Mouse (Mus musculus): ENCODE data around the gene Prmt2.

Prmt2 gene

GRCm38 (mm10) chr10:76218240-76218639 is 19.4 kb downstream of the Prmt2 start:
- no peak for DNase-seq (ENCODE audit: low read depth)

DNA sequence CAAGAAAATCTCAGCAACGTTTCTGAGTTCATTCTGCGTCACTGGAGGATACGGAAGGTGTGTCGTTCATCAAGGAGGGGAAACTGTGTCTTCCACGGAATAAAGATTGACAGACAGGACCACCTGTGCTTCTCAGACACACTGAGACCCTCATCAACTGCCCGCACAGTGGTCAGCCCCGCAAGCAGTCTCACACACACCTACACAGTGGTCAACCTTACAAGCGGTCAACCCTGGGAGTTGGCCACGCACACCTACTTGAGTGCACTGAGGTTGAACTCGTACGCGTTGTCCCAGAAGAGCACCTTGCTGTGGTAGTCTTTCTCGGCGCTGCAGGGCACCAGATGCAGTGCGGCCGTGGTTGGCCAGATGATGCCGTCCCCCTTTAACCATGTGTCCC is 20.6 kb downstream of the Prmt2 start:
- DNase-seq (ENCODE audit: low read depth), result no peak

GRCm38 (mm10) chr10:76214161-76214560 is 23.5 kb downstream of the Prmt2 start:
- DNase-seq (ENCODE audit: low read depth), result no peak

DNA sequence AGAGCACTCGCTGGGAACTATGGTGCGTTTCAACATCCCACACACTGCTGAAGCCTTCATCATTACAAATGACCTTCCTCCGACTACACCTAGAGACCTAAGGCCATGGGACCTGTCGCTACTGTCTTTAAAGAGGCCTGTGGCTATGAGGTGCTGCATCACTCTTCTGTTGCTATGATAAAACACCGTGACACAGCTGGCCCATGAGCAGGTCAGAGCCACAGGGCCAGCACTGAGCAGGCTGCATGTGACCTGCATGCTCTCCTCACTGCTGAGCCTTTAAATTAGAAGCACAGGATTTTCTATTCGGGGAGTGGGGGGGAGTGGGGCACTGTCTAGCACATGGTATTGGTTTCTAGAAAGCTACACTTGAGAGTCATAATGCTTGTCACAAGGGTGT is 25.5 kb downstream of the Prmt2 start:
- no peak for DNase-seq (ENCODE audit: low read depth)

- no peak for DNase-seq (ENCODE audit: low read depth)
Measured at GRCm38 (mm10) chr10:76210806-76211205, 26.9 kb downstream of the Prmt2 start.

- DNase-seq (ENCODE audit: low read depth), result no peak
Measured at GRCm38 (mm10) chr10:76209241-76209640, 28.4 kb downstream of the Prmt2 start.

DNA sequence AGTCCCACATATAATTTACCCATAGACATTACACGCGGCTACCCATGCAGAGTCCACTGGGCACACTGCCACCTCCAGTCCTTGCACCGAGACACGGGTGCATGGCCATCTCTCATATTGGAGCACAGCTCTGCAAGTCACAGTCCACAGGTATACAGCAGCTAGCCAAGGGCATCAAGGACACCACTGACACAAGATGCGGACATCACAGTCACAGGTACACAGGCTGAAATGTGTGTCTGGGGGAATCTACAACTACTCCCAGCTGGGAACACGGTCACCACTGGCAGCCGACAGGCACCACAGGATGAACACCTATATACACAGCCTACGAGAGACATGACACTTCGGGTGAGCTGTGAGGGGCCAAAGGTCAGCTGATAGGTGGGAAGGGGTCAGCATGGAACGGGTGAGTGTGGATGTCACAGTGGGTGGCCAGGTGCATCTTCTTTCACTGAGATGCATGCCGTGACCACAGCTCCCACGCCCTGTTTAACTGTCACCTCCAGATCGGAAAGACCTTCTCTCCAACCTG is 30.3 kb downstream of the Prmt2 start:
- DNase-seq (ENCODE audit: low read depth), result no peak

DNA sequence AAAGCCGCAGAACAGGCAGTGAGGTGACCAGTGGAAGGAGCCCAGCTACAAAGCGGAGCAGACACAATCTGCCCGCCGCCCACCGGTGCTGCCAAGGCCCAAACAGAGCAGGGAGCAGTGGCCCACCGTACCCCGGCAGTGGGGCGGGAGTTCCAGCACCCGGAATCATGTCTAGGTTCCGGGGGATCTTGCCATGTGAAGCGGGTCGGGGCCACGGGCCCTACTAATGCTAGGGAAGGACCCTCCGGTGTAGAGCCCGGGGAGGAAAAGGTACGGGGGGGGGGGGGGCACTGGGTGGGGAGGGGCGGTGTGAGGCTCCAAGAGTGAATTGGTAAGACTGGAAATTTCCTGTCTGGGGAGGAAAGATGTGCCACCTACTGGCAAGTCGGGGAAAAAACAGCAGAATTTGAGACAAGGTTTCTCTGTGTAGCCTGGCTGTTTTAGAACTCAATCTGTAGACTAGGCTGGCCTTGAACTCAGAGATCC is 33.8 kb downstream of the Prmt2 start:
- DNase-seq (ENCODE audit: low read depth), result peak; percentile 17

- DNase-seq (ENCODE audit: low read depth), result peak; percentile 77
Measured at GRCm38 (mm10) chr10:76201978-76202377, 35.7 kb downstream of the Prmt2 start.

GRCm38 (mm10) chr10:76201416-76201815 is 36.2 kb downstream of the Prmt2 start:
- no peak for DNase-seq (ENCODE audit: low read depth)

- peak; percentile 35 for DNase-seq (ENCODE audit: low read depth)
Measured at GRCm38 (mm10) chr10:76188010-76188409, 49.7 kb downstream of the Prmt2 start.

DNA sequence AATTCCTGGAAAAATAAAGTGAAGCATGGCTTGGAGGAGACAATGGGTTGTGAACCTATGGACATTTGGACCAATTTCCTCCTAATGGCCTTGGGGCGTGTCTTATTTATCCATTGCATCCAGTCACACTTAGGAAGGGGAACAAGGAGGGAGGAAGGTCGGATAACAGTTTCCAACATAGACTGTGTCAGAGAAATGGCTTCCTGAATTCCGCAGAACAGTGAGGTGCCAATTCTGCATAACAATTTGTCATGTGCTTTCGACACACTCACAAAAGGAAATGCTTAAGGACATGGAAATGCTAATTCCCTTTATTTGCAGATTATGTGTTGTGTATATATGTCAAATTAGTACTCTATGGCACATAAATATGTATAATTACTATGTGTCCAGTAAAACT is 52.4 kb downstream of the Prmt2 start:
- no peak for DNase-seq (ENCODE audit: low read depth)

DNA sequence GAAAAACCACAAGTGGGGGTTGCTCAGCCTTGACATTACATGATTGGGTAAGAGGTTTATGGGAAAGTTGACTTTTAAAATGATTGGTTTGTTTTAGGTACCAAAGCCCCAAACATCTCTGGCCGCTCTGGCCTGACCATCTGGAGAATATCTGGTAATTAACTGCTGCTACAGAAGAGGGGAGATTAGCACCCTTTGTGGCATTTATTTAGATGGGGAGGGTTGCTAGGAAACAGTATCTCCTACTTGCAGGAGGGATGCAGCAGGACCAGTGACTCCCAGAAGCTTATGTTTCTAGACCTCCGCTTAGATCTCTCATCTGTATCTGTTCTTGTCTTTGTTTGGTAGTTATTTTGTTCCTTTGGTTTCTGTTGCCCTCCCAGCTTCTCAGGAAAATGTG is 62.8 kb downstream of the Prmt2 start:
- DNase-seq (ENCODE audit: low read depth), result no peak

GRCm38 (mm10) chr10:76158009-76158408 is 79.7 kb downstream of the Prmt2 start:
- DNase-seq (ENCODE audit: low read depth), result no peak

GRCm38 (mm10) chr10:76157528-76157927 is 80.1 kb downstream of the Prmt2 start:
- no peak for DNase-seq (ENCODE audit: low read depth)

Data from 416B (cell line).